Mouse (Mus musculus): ENCODE data around the gene Bbs1.
"Not testable (repeated sequence)": the region's sequence is repeated elsewhere in the genome, so short reads cannot be mapped to it uniquely, and the experiment has no call there.

Gene Bbs1

GRCm38 (mm10) chr19:4905979-4906794, at the start of gene Bbs1:
Gene Bbs1 (minus strand): TSS chr19:4906628.
- peak; percentile 83 for DNase-seq (ENCODE audit: low spot score)

- DNase-seq (ENCODE audit: low spot score) = not testable (repeated sequence)
Observed at GRCm38 (mm10) chr19:4948641-4949040, 42.2 kb upstream of the Bbs1 start.

DNA sequence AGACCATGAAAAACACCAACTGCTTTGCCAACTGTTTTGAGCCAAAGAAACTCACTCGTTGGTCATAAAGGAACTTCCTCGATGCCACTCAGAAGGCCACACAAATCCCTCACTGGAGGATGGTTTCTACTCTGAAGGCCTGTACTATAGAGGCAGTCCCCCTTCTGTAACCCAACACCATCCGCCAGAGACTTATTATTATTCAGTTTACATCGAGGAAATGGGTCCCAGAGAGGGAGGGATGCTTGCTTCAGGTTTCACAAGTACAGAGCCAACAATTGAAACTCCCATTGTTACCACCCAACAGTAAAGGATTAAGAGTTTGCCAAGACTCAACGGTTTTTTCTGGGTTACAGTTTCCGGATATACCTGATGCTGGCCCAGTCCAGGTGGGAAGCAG, 39.1 kb upstream of the Bbs1 start:
- DNase-seq (ENCODE audit: low spot score) = no peak

DNA sequence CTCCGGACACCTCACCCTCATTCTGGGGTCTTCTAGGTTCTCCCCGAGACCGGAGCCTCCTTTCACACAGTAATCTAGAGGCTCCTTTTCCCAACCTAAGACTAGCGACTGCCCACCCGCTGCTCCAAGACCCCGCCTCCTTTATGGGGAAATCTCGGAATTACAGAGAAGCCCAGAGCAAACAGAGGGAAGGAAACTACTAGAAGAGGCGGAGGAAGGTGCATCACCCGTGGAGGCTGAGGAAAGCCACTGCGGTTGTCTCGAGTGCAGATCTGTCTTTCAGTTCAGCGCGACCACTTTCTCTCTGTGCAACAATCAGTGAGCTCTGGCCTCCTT, 36.8 kb upstream of the Bbs1 start:
- no peak for DNase-seq (ENCODE audit: low spot score)

DNA sequence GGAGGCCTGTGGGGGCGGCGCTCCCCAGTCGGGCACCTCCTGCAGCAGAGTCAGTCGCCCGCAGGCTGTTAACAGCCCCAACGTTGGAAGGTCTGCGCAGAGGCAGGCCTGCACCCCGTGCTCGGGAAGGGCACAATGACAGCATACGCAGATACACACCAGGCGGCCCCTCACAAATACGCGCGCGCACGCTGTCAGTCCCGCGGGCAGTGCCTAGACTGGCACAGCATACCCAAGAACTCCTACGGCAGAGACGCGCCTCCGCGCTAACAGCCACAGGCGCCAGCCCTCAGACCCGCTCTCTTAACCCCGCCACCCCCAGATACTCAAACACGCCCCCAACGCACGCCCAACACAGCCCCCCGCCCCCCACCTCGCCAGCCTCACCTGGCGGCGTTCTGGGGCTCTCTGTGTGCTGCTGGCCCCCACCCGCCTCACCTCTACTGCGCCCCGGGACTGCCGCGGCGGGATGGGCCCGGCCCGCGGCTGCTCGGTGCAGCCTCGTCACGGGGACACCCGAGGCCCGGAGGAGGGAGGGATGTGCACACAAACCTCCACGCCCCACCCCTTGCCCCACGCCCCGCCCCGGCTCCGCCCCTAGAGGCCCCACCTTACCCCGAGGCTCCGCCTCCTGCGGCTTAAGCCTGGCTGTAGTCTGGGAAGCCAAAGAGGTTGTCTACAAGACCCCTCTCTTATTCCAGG, 36.3 kb upstream of the Bbs1 start, which contains the start of gene Peli3:
Peli3 (minus strand) TSS at position 577 of the 702 bp plus-strand sequence.
- DNase-seq (ENCODE audit: low spot score) = peak; percentile 76

GRCm38 (mm10) chr19:4937444-4938310, 31.2 kb upstream of the Bbs1 start:
- DNase-seq (ENCODE audit: low spot score) = no peak

DNA sequence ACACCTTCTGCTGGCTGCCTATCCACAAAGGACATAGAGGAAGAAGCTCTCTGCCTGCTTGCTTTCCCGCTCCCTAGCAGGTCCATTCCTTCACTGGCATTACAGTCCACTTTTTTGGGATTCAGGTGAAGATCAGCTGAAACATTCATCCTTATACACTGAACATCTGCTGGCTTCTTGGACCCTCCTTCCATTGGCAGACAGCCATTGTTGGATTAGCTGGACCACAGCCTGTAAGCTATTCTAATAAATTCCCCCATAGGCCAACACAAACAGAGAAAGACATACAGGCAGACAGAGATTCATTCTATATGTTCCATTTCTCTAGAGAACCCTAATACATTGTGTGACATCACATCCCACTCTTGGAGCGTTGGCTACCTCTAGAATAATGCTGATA, 30.5 kb upstream of the Bbs1 start:
- no peak for DNase-seq (ENCODE audit: low spot score)

- no peak for DNase-seq (ENCODE audit: low spot score)
Observed at GRCm38 (mm10) chr19:4928781-4929180, 22.4 kb upstream of the Bbs1 start.

GRCm38 (mm10) chr19:4927904-4928531, 21.6 kb upstream of the Bbs1 start, which contains the start of gene Dpp3:
Gene Dpp3 (minus strand): TSS chr19:4928287.
- peak; percentile 99 for DNase-seq (ENCODE audit: low spot score)

GRCm38 (mm10) chr19:4925121-4925860, 18.9 kb upstream of the Bbs1 start:
- no peak for DNase-seq (ENCODE audit: low spot score)

DNA sequence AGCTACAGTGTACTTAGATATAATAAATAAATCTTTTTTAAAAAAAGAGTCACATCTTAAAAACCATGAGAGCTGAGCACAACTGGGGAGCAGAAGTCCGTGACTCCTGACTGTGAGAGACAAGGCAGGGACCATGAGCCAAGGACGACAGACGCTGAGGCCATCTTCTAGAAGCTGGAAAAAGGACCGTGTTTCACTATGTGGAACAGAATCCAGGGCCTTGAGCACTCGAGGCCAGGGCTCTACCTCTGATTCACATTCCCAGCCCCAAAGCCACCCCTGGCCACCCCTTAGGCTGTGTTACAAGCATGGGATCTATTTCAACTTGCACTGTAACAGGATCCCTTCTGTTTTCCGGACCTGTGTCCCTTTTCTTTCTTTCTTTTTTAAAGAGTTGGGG, 13.2 kb upstream of the Bbs1 start:
- no peak for DNase-seq (ENCODE audit: low spot score)

DNA sequence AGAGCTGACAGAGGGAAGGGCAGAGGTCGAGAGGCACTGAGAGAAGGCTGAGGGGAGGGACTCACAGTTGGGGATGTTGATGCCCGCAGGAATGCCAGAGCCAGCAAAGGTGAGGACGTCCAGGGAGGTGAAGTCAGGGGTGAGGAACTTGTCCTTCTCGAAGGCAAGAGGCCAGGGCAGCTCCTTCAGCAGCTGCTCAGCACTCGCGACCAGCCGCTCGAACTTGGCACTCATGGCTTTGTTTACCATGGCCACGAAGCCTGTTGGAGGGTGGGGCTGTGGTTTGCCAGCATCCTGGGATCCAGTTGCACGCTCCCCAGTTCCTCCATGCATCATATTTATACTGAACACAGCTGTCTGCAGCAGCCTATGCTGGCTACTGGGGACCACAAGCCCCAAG, 10.4 kb upstream of the Bbs1 start:
- no peak for DNase-seq (ENCODE audit: low spot score)

DNA sequence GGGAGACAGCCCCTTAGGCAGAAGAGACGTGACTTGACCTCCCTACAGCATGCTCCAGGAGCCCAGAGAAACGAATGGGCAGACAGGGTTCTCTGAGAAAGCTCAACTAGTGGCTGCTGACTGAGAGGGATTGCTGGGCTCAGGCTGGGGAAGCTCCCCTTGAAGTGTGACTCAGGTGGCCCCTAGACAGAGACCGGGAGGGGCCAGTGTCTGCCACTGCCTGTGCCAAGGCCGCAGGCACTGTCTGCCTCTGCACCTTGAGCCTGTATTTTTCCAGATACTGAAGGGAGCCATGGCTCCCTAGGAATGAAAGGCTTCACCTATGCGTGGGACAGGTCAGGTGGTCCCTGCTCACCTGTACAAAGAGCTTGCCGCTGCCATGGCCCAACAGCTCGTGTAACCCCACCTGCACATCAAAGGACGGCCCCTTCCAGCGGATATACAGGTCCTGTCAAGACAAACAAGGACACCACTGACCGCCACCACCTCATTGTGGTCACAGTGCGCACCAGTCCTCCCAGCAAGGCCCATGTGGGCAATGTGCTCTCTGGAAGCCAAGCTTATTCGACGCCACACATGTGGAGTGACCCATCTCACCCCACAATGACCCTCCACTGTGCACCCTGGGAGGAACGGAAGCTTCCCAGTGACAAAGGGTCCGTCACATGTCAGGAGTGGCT, 9.6 kb upstream of the Bbs1 start:
- DNase-seq (ENCODE audit: low spot score) = no peak

DNA sequence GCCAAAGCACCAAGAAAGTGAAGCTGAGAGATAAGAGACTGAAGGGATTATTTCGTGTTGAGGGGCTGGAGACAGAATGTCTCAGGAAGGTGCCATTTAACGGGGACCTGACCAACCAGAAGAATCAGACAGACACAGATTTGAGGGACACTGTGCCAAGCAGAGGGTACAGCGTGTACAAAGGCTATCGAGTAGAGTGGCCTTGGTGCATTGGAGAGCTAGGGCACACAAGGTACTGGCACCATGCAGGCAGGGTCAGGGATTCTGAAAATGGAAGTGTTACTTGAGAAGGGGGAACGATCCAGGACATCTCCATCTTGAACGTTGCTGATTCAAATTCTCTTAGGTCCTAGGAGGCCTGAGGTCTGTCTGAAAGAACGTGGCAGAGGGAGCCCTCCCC, 2.9 kb upstream of the Bbs1 start:
- DNase-seq (ENCODE audit: low spot score) = no peak

DNA sequence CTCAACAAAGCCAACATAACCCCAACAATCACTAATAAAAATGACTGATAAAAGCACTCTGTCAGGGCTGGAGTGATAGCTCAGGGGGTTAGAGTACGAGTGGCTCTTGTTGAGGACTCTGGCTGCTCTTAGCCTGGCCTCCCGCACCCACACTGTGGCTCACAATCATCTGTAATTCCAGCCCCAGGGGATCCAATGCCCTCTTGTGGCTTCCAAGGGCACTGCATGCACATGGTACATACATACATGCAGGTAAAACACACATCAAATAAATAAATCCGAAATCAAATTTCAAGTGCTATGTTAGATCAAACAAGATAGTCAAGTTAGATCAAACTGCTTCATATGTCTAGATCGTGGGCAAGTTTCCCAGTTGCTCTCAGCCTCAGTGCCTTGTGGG, 1.7 kb upstream of the Bbs1 start:
- peak; percentile 42 for DNase-seq (ENCODE audit: low spot score)

GRCm38 (mm10) chr19:4899888-4900287, 6.5 kb downstream of the Bbs1 start:
- DNase-seq (ENCODE audit: low spot score) = no peak

DNA sequence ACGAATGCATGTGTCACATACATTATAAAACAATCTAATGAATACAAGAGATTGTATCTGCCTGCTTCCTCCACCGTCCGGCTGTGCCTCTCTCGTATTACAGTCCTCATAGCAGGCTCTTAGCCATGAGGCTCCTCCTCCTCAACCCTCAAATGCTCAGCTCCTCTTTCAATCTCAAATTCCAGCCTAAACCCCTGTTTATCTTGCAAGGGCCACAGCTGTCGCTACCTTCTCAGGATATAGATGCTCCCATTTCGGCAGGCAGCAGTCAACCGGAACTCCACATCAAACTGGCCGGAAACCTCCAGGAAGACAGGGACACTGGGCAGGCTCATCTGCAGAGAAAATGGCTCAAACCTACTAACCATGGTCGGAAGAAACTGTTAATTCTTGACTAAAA, 7.5 kb downstream of the Bbs1 start:
- DNase-seq (ENCODE audit: low spot score) = no peak

GRCm38 (mm10) chr19:4896780-4897520, 9.5 kb downstream of the Bbs1 start:
- DNase-seq (ENCODE audit: low spot score) = no peak

DNA sequence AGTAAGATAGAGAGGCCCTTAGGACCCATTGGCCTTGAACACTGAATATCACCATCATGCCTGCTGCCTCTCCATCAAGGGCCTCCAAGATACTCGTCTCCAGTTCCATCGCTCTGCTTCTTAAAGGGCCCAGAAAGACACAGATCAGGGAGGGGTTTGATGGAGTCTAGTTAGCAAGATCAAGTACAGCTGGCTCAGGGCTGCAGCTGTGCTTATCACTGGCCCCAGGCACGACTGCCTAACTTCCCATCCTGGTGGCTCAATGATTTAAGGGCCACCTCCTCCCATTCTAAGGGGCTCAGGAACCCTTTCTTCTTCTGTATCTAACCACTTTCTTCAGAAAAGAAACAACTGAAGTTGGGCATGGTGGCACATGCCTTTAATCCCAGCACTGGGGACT, 14.6 kb downstream of the Bbs1 start:
- no peak for DNase-seq (ENCODE audit: low spot score)

DNA sequence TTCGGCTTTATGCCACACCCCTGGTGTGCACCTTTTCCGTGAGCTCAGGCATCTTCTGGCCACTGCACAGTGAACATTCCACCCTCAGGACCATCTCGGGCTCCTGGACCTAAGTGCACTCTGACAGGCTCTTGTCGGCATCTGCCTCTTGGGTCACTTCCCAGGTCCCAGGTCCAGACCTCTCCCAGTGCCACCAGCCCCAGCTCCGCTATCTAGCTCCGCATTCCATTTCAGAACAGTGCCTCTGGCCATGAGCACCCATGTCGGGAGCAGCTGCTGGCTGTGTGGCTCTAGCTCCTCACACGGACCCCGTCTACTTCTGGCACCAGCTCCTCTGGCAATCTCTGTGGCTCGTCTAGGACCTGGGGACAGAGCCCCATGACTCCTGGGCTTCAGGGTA, 16.6 kb downstream of the Bbs1 start:
- no peak for DNase-seq (ENCODE audit: low spot score)

Measured in embryo, embryonic 10 days (tissue).